Mouse (Mus musculus): ENCODE data around the gene Cuta.

Cuta gene

DNA sequence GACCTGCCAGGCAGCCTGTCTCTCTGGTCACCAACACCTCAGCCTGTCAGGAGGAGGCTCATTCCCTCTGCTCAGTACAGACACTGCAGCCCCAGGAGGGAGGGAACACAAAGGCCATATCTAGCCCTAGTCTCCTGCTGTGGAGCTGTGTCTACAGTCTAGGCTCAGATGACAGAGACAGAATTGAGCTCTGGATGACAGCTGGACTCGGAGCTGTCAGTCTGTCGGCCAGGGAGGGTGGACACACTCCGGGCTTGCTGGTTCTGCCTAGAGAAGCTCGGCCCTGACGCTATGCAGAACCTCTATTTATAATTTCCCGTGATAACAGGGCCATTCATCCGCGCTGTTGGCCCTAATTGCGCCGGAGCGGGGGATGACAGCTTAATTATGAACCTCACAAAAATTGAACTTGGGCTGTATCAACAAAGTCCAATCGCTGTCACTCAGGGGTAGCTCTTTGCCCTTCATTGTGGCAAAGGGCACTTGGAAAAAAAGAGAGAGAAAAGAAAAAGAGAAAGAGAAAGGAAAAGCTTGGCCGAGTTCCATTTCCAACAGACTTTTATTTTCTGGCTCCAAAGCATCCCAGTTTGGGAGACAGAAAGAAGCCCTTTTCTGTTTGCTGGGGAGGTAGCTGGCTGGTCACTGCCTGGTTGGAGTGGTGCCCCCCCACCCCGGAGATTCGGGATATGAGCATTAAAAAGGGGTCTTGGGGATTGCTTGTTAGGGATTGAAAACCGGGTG lies 46.6 kb downstream of the Cuta start:
- in situ Hi-C loops (cut with MboI, MseI), result loop anchor here (25.0 kb wide), 2 partner anchors 206 to 1731 kb away; partner anchors contain the start of gene Ccdc154

- in situ Hi-C loops (cut with MboI, MseI), result loop anchor here (25.0 kb wide), 2 partner anchors 201 to 1726 kb away; partner anchors contain the start of gene Ccdc154
Observed at GRCm38 (mm10) chr17:26887926-26888325, 51.4 kb downstream of the Cuta start.

- in situ Hi-C loops (cut with MboI, MseI), result loop anchor here (25.0 kb wide), 2 partner anchors 199 to 1724 kb away; partner anchors contain the start of gene Ccdc154
Observed at GRCm38 (mm10) chr17:26886047-26886749, 53.2 kb downstream of the Cuta start.

DNA sequence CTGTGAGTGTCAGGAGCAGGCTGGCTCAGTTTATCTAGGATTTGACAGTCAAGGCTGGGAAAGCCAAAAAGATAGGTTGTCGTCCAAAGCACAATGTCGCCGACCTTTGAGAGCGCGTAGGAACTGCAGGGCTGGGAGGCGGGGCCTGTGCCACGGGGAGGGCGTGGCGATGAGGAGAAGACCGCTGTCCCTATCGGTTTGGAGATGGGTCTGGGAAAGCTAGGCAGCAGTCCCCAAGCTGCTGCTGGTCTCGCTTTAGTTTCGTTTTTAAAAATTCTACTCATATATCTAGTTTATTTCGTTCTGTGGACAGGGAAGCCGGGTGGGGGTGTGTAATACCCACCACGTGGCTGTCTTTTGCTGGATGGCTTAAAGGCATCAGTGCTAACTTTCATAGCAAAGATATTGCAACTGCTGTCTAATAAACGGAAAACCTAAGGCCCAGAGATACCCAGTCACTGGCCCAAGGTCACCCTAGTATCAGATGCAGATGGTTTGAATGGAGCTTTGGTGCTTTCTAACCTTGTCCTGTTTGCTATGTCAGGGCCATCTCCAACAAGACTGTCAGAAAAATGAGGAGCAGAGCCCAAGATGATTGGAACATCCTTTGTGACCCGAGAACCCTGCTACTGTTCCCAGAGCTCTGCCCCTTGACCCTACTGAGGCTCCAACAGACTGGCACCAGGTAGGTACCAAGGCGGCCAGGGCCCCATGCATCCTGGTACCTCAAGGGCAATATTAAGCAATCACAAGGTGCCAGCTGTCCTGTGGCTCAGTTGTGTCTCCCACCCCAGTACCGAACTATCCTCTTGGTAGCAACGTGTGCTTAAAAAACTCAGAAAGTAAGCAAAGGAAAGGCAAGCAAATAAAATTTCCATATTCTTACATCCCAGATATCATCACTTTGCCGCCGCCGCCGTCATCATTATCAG lies 54.1 kb downstream of the Cuta start:
- in situ Hi-C loops (cut with MboI, MseI), result loop anchor here (25.0 kb wide), 2 partner anchors 198 to 1723 kb away; partner anchors contain the start of gene Ccdc154
